Mouse (Mus musculus) large intestine, adult 2 months (tissue): ENCODE data around the gene Sgf29. TPM values are rescaled to one million over a fixed set of nuclear protein-coding genes. Genes with fewer than 3 reads are reported as not detected.
"Not testable (repeated sequence)": the region's sequence is repeated elsewhere in the genome, so short reads cannot be mapped to it uniquely, and the experiment has no call there.

Experiments
- DNase-seq: peaks from one replicate; pipeline ENCODE4 v3.0.0-alpha.2; 2012; ENCODE audit warnings: low read depth, low spot score
- WGBS: fragments of 180-500 bp; shearing (Covaris S2); methylation state at CpG from one replicate; pipeline ENCODE4 v1.1.7; 2018; 5-methylcytosine and 5-hydroxymethylcytosine counted together
- polyA plus RNA-seq: library from polyadenylated mRNA; depleted of rRNA; stranded (reverse); fragments of >200 nt; gene quantifications from 2 replicates; pipeline ENCODE4 v1.2.3, GENCODE M21; 2012

Sgf29 gene
- polyA plus RNA-seq, 1 experiment: 30.2 TPM

- no peak for DNase-seq
- WGBS: 24% methylated on average over 4 of the region's 4 CpGs
Measured at GRCm38 (mm10) chr7:126676631-126677220, 27.6 kb downstream of the Sgf29 start.

DNA sequence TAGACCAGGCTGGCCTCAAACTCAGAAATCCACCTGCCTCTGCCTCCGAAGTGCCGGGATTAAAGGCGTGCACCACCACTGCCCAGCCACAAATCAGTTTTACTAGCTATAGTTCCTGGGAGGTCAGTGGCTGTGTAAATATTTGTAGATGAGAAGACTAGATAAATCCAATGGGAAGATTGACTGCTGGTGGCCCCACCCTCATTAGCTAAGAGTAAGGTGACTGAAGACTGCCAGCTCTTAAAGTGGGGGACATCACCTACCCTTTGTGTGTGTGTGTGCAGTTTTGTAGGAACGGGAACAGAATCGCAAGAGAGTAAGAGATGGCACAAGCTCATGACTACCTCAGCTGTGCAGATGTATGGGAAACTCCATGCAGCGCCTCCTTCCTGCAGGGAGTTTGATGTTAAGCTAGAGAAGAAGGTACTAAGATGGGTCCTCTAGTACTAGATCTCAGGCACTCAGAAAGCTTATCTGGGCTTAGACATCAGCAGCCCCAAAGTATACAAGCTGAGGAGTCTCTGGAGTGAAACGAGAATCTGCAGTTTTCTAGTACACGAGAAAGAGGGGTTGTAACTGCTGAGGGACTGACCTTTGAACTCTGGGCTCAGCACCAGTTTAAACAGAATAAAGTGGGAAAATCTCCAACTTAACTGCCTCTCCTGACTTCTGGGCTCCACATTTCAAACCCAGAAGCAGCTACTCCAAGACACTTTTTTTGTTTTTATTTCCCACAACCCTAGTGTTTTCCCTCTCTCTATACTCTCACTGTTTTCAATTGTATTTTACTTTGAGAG lies 29.6 kb downstream of the Sgf29 start:
- WGBS: 21% methylated on average over 8 of the region's 8 CpGs
- DNase-seq: no peak

GRCm38 (mm10) chr7:126679683-126680082 lies 30.6 kb downstream of the Sgf29 start:
- no peak for DNase-seq
- WGBS: 61% methylated on average over 5 of the region's 5 CpGs

DNA sequence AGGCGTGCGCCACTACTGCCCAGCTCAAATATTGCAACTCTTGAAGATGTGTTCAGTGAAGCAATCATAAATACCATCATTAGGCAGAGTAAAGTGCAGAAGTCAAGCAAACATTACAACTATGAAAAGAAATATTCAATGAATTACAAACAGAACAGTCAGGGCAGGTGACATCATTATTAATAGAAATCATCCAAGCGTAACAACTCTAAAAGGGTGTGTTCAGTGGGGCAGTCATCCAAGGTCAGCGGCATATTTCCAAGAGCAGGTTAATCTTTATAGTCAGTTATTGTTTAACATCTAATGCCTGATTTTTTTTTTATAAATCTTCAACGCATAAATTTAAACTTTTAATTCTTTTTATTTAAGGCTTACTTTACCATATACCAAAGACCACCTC lies 32.1 kb downstream of the Sgf29 start:
- DNase-seq: no peak
- WGBS: 38% methylated on average over 5 of the region's 5 CpGs

GRCm38 (mm10) chr7:126688156-126688555 lies 39.0 kb downstream of the Sgf29 start:
- WGBS: 77% methylated on average over 4 of the region's 4 CpGs
- DNase-seq: not testable (repeated sequence)

GRCm38 (mm10) chr7:126689021-126689420 lies 39.9 kb downstream of the Sgf29 start:
- WGBS: 82% methylated on average over 3 of the region's 3 CpGs
- DNase-seq: no peak

- 37% methylated on average over 3 of the region's 3 CpGs for WGBS
- DNase-seq: no peak
Measured at GRCm38 (mm10) chr7:126690737-126691136, 41.6 kb downstream of the Sgf29 start.

DNA sequence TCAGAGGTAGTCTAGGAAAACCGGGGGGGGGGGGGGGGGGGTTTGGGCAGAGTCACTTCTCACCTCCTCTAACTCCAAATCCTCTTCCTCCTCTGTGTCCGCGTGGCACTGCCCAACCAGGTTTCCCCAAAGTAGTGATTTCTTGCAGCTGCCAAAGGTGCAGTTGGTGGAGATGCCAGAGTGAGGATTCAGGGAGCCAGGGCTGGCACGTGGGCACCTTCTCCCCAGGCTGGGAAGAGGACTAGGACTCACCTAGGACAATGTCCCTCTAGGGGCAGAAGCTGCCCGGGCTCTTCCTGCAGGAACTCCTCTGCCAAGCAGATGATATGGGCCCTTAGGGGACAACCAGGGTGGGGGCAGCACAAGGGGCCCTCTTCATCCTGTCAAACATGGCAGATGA lies 42.6 kb downstream of the Sgf29 start:
- WGBS: 60% methylated on average over 5 of the region's 5 CpGs
- no peak for DNase-seq

DNA sequence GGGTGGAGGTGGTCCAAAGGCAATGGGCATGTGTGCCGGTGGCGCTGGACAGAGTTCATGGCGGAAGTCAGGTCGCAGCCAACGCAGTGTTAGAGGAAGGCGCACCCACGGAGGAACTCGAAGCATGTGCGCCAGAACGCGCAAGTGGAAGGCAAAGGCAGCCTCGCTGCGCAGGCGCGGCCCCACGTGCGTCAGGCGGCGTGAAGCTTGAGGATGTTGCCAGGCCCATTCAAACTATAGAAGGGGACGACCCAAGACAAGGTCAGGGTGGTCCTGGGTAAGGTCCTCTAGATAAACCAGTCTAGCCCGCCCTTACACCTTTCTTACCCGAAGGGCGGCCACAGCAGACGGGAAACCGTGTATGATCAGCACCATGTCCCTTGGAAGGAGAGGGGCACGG lies 43.3 kb downstream of the Sgf29 start:
- WGBS: 95% methylated on average over 26 of the region's 26 CpGs
- DNase-seq: no peak

GRCm38 (mm10) chr7:126693256-126693655 lies 44.1 kb downstream of the Sgf29 start:
- WGBS: 7% methylated on average over 3 of the region's 3 CpGs

DNA sequence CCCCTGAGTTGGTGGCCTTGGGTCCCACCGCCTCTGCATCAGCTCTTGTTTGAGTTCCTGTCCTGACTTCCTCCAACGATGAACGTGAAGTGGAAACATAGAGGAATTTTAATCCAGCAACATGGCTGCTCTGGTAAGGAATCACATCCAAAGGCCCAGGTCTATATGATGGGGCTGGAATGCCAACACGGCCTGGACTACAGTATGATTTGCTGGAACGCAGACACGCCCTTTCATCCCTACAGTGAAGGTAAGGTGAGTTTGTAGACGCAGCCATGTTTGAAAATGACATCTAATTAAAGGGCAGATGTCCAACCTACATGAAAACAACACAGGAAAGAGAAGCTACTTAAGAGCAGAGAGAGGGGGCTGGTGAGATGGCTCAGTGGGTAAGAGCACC lies 44.7 kb downstream of the Sgf29 start:
- no peak for DNase-seq
- 50% methylated on average over 7 of the region's 7 CpGs for WGBS

More at GRCm38 (mm10) chr7:126693256-126693655, 44.1 kb downstream of the Sgf29 start:
- peak; percentile 83 for DNase-seq

DNA sequence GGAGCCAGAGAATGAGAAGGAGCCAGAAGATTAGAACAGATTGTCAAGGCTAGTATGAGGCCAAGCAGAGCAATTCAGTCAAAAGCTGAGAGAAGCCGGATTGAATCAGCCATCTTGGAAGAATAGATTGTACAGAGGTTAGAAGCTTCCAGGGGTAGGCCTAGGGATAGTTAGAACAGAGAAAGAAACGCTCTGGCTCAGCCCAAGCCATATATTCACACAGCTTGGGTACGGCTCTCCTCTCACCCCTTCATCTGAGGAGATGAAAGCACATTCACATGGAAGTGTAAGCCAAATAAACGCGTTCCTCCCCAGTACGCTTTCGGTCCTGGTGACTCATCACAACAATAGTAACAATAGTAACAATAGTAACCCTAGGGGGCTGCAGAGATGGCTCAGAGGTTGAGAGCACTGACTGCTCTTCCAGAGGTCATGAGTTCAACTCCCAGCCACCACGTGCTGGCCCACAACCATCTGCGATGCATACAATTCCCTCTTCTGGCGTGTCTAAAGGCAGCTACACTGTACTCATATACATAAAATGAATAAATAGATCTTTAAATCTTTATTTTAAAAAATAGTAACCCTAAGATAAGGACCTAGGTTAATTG lies 45.4 kb downstream of the Sgf29 start:
- 31% methylated on average over 10 of the region's 10 CpGs for WGBS
- DNase-seq: no peak

GRCm38 (mm10) chr7:126695210-126695611 lies 46.1 kb downstream of the Sgf29 start, which contains the start of gene Bola2:
TSS of gene Bola2 (plus strand) at chr7:126695401.
- WGBS: under 1% methylated on average over 31 of the region's 31 CpGs

GRCm38 (mm10) chr7:126695631-126696207 lies 46.6 kb downstream of the Sgf29 start, which contains the start of gene Slx1b:
TSS of gene Slx1b (minus strand) at chr7:126695784.
- DNase-seq: peak; percentile 94
- 1% methylated on average over 40 of the region's 40 CpGs for WGBS

More at GRCm38 (mm10) chr7:126695210-126695611, 46.1 kb downstream of the Sgf29 start, which contains the start of gene Bola2:
- no peak for DNase-seq

DNA sequence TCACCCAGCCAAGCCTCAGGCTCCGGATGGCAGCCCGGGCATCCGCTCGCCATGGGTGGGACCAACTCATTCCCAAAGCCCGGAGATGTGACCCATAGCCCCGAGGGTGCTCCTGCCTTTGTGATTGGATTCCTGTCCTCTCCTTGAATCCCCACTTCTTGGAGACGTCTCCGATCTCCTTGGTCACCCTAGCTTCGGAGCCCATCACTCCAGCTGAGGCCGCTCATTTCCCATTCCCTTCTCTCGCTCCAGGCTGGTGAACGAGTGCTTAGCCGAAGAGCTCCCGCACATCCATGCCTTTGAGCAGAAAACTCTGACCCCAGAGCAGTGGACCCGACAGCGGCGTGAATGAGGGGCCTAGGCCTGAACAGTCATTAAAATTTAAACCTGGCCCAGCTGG lies 47.2 kb downstream of the Sgf29 start:
- 3% methylated on average over 17 of the region's 17 CpGs for WGBS
- no peak for DNase-seq

DNA sequence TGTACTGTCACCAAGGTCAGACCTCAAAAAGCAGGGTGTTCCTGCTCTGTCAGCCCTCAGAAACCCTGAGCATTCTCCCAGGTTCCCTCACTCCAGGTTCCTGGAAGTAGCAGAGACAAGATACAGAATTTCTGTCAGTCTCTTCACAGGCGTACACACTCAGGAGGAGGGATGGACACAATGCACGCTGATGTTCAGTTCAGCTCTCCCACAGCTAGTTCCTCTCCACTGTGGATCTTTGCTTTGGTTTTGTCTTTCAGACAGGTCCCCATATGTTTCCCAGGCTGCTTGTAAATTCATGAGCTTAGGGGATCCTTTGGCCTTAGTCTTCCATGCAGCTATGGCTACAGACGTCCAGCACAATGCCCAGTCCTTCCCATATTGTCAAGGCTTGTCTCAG lies 47.8 kb downstream of the Sgf29 start:
- no peak for DNase-seq
- 70% methylated on average over 3 of the region's 3 CpGs for WGBS

GRCm38 (mm10) chr7:126697838-126698237 lies 48.7 kb downstream of the Sgf29 start:
- WGBS: 86% methylated on average over 8 of the region's 8 CpGs

GRCm38 (mm10) chr7:126700063-126701015 lies 51.2 kb downstream of the Sgf29 start:
- WGBS: 78% methylated on average over 25 of the region's 25 CpGs
- no peak for DNase-seq

More at GRCm38 (mm10) chr7:126697838-126698237, 48.7 kb downstream of the Sgf29 start:
- no peak for DNase-seq

DNA sequence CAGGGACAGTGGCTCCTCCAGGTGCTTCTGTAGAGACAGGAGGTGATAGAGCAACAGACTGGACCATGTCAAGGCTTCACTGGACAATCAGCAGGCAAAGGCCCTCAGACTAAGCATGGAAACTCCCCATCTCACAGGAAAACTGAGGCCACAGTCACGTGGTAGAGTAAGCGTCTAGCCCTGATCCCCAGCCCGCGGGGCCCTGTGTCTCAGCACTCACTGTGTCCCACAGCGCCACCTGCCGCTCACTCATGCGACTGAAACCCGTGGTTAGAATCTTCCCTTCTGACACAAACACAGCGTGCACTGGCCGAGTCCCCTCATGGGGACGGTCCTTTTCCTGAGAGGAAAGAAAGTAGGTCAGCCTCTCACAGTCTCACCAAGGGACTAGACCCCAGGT lies 52.0 kb downstream of the Sgf29 start:
- under 1% methylated on average over 11 of the region's 11 CpGs for WGBS
- DNase-seq: no peak
